Mouse (Mus musculus): ENCODE measurements around the gene Adora2b.
A peak's percentile ranks its signal among the peaks of the same experiment; 100 is the strongest.

Adora2b gene

GRCm38 (mm10) chr11:62248401-62249244, at the start of gene Adora2b:
Gene Adora2b, plus strand, starts transcription at chr11:62248984.
- DNase-seq = peak; percentile 14

GRCm38 (mm10) chr11:62200901-62201512, 47.8 kb upstream of the Adora2b start:
- no peak for DNase-seq

- DNase-seq = no peak
These were observed 46.1 kb upstream of the Adora2b start for GRCm38 (mm10) chr11:62202645-62203044.

GRCm38 (mm10) chr11:62209111-62209510, 39.7 kb upstream of the Adora2b start:
- no peak for DNase-seq

GRCm38 (mm10) chr11:62209891-62210290, 38.9 kb upstream of the Adora2b start:
- no peak for DNase-seq

GRCm38 (mm10) chr11:62213384-62213989, 35.3 kb upstream of the Adora2b start:
- DNase-seq = no peak

GRCm38 (mm10) chr11:62215107-62215506, 33.7 kb upstream of the Adora2b start:
- no peak for DNase-seq

- DNase-seq = no peak
These were observed 31.0 kb upstream of the Adora2b start for GRCm38 (mm10) chr11:62217751-62218150.

- no peak for DNase-seq
These were observed 27.9 kb upstream of the Adora2b start for GRCm38 (mm10) chr11:62220756-62221510.

GRCm38 (mm10) chr11:62223416-62223815, 25.4 kb upstream of the Adora2b start:
- no peak for DNase-seq

- DNase-seq = no peak
These were observed 24.8 kb upstream of the Adora2b start for GRCm38 (mm10) chr11:62223962-62224361.

- DNase-seq = no peak
These were observed 24.0 kb upstream of the Adora2b start for GRCm38 (mm10) chr11:62224797-62225196.

- no peak for DNase-seq
These were observed 8.0 kb upstream of the Adora2b start for GRCm38 (mm10) chr11:62240631-62241261.

- DNase-seq = no peak
These were observed 4.9 kb upstream of the Adora2b start for GRCm38 (mm10) chr11:62243871-62244270.

- no peak for DNase-seq
These were observed 4.3 kb upstream of the Adora2b start for GRCm38 (mm10) chr11:62244471-62244870.

GRCm38 (mm10) chr11:62247759-62248400, 904 bp upstream of the Adora2b start:
- DNase-seq = no peak

GRCm38 (mm10) chr11:62249266-62250037, 668 bp downstream of the Adora2b start:
- DNase-seq = peak; percentile 27

- no peak for DNase-seq
These were observed 2.3 kb downstream of the Adora2b start for GRCm38 (mm10) chr11:62251047-62251446.

- no peak for DNase-seq
These were observed 4.6 kb downstream of the Adora2b start for GRCm38 (mm10) chr11:62253380-62253779.

GRCm38 (mm10) chr11:62259214-62259613, 10.4 kb downstream of the Adora2b start:
- no peak for DNase-seq

- no peak for DNase-seq
These were observed 14.8 kb downstream of the Adora2b start for GRCm38 (mm10) chr11:62263599-62263998.
